Mouse (Mus musculus): Measurements from ENCODE around the gene Hs3st6.

DNA sequence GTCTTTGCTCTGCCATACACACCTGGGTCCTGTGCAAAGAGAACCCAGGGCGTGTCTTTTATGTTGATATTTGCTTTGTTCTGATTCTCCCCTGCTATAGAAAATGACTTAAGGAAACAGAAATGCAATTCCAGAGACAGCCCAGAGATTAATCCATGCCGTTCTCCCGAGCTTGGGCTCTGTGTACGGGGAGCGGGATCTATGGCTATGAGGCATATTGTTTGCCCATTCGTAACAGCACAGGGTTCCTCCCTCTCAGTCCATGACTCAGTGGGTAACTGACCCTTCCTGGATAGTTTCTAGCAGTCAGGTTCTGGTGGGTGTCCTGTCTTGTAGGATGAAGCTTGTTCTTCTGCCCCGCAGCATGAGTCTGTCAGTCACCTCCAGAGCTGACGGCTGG is 22.4 kb downstream of the Hs3st6 start:
- TF ChIP-seq POLR2A (IDR thresholded peaks at IDR 0.05; ENCODE audit: insufficient read depth, low read depth, low read length) (no peak), CTCF (IDR thresholded peaks at IDR 0.05; ENCODE audit: insufficient read depth, low read depth, low read length) (no peak)
